Mouse (Mus musculus): Measurements from ENCODE around the gene Eva1c. TPM values are rescaled to one million over a fixed set of nuclear protein-coding genes. Genes with fewer than 3 reads are reported as not detected.

Gene Eva1c
- polyA plus RNA-seq, 1 experiment from 2014 or later: 0.52 TPM

GRCm38 (mm10) chr16:90856552-90857200 lies 30.2 kb downstream of the Eva1c start:
- H3K4me2 ChIP-seq (ENCODE audit: low read depth, low read length): no peak overlapping the region
- no peak for DNase-seq (ENCODE audit: low spot score)

DNA sequence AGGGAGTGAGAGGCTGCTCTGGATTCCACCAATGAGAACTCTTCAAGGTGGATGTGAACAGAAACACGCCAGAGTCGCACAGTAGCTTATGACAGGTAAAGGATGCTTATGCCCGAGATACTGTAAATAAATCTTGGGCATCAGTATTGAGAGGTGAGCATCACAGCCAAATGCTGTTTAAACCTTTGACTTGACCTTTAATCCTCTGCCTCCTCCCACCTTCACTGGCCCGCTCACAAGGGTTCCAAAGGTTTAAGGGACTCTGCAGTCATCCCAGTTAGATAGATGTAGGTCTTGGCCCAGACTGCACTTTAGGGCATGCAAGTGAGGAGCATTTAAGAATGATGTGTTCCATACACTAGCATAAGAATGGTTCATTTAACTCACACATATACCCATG lies 31.7 kb downstream of the Eva1c start:
- no peaks in the 10 kb centered on the region for H3K36me3 ChIP-seq (replicated peaks; ENCODE audit: control insufficient read depth, insufficient read depth, low read depth, low read length)
- DNase-seq (ENCODE audit: low spot score): no peak
- H3K4me2 ChIP-seq (ENCODE audit: low read depth, low read length): no peak overlapping the region
- no peak overlapping the region for H3K9ac ChIP-seq (replicated peaks; ENCODE audit: low read length)
- no peak overlapping the region for H3K4me3 ChIP-seq (ENCODE audit: low read depth, low read length)
- H3K4me1 ChIP-seq (ENCODE audit: control insufficient read depth, insufficient read depth, low read length): no peaks in the 10 kb centered on the region
- ATAC-seq (replicated peaks; ENCODE audit: insufficient number of reproducible peaks, low FRiP score, low TSS enrichment, low read depth): no peak
- no peaks in the 10 kb centered on the region for H3K27me3 ChIP-seq (ENCODE audit: control insufficient read depth, insufficient read depth, low read length)
- H3K27ac ChIP-seq (replicated peaks; ENCODE audit: low read depth, low read length): no peak overlapping the region
- no peaks in the 10 kb centered on the region for H3K9me3 ChIP-seq (replicated peaks; ENCODE audit: control insufficient read depth, low read length)
- WGBS: 77% methylated on average over 4 of the region's 4 CpGs

More at GRCm38 (mm10) chr16:90856552-90857200, 30.2 kb downstream of the Eva1c start:
- H3K27ac ChIP-seq (replicated peaks; ENCODE audit: low read depth, low read length): no peak overlapping the region
- WGBS: 94% methylated on average over 6 of the region's 6 CpGs
- H3K4me1 ChIP-seq (ENCODE audit: control insufficient read depth, insufficient read depth, low read length): no peaks in the 10 kb centered on the region; the same call in 1 of the 2 replicates
- ATAC-seq (replicated peaks; ENCODE audit: insufficient number of reproducible peaks, low FRiP score, low TSS enrichment, low read depth): no peak
- H3K9ac ChIP-seq (replicated peaks; ENCODE audit: low read length): no peak overlapping the region
- no peaks in the 10 kb centered on the region for H3K36me3 ChIP-seq (replicated peaks; ENCODE audit: control insufficient read depth, insufficient read depth, low read depth, low read length)
- no peaks in the 10 kb centered on the region for H3K27me3 ChIP-seq (ENCODE audit: control insufficient read depth, insufficient read depth, low read length)
- no peak overlapping the region for H3K4me3 ChIP-seq (ENCODE audit: low read depth, low read length)
- H3K9me3 ChIP-seq (replicated peaks; ENCODE audit: control insufficient read depth, low read length): no peaks in the 10 kb centered on the region

DNA sequence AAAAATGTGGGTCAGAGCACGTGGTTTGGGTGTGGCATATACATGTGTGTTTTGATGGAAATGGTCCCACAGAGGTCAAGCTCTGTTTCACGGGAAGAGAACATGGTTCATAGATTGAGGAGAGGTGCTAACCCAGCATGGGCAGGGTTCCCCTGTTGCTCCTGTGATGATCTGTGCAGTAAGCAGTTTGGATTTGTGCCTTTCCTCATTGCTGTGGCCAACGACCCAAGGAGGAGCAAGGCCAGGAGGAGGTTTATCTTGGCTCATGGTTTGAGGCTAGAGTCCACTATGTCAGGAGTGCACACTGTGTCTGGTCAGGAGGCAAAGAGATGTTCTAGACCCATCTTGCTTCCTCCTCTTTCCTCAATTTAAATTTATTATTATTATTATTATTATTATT lies 36.5 kb downstream of the Eva1c start:
- no peaks in the 10 kb centered on the region for H3K9me3 ChIP-seq (replicated peaks; ENCODE audit: control insufficient read depth, low read length)

GRCm38 (mm10) chr16:90863468-90864046 lies 37.0 kb downstream of the Eva1c start:
- WGBS: 83% methylated on average over 10 of the region's 10 CpGs
- no peaks in the 10 kb centered on the region for H3K9me3 ChIP-seq (replicated peaks; ENCODE audit: control insufficient read depth, low read length)
- H3K27ac ChIP-seq (replicated peaks; ENCODE audit: low read depth, low read length): no peak overlapping the region
- H3K4me3 ChIP-seq (ENCODE audit: low read depth, low read length): no peak overlapping the region
- H3K4me1 ChIP-seq (ENCODE audit: control insufficient read depth, insufficient read depth, low read length): no peaks in the 10 kb centered on the region
- H3K27me3 ChIP-seq (ENCODE audit: control insufficient read depth, insufficient read depth, low read length): no peaks in the 10 kb centered on the region
- no peak overlapping the region for H3K4me2 ChIP-seq (ENCODE audit: low read depth, low read length)
- ATAC-seq (replicated peaks; ENCODE audit: insufficient number of reproducible peaks, low FRiP score, low TSS enrichment, low read depth): no peak
- no peak for DNase-seq (ENCODE audit: low spot score)
- no peak overlapping the region for H3K9ac ChIP-seq (replicated peaks; ENCODE audit: low read length)
- no peaks in the 10 kb centered on the region for H3K36me3 ChIP-seq (replicated peaks; ENCODE audit: control insufficient read depth, insufficient read depth, low read depth, low read length)

More for the DNA sequence above, 36.5 kb downstream of the Eva1c start:
- H3K27me3 ChIP-seq (ENCODE audit: control insufficient read depth, insufficient read depth, low read length): no peaks in the 10 kb centered on the region
- H3K4me3 ChIP-seq (ENCODE audit: low read depth, low read length): no peak overlapping the region
- H3K4me2 ChIP-seq (ENCODE audit: low read depth, low read length): no peak overlapping the region
- no peak for ATAC-seq (replicated peaks; ENCODE audit: insufficient number of reproducible peaks, low FRiP score, low TSS enrichment, low read depth)
- no peak for DNase-seq (ENCODE audit: low spot score)
- WGBS: 91% methylated on average over 3 of the region's 3 CpGs
- no peak overlapping the region for H3K9ac ChIP-seq (replicated peaks; ENCODE audit: low read length)
- no peaks in the 10 kb centered on the region for H3K36me3 ChIP-seq (replicated peaks; ENCODE audit: control insufficient read depth, insufficient read depth, low read depth, low read length)
- H3K4me1 ChIP-seq (ENCODE audit: control insufficient read depth, insufficient read depth, low read length): no peaks in the 10 kb centered on the region
- no peak overlapping the region for H3K27ac ChIP-seq (replicated peaks; ENCODE audit: low read depth, low read length)

- no peak overlapping the region for H3K27ac ChIP-seq (replicated peaks; ENCODE audit: low read depth, low read length)
- no peaks in the 10 kb centered on the region for H3K9me3 ChIP-seq (replicated peaks; ENCODE audit: control insufficient read depth, low read length)
- no peak overlapping the region for H3K4me3 ChIP-seq (ENCODE audit: low read depth, low read length)
- ATAC-seq (replicated peaks; ENCODE audit: insufficient number of reproducible peaks, low FRiP score, low TSS enrichment, low read depth) (no peak), DNase-seq (ENCODE audit: low spot score) (no peak)
- H3K27me3 ChIP-seq (ENCODE audit: control insufficient read depth, insufficient read depth, low read length): no peaks in the 10 kb centered on the region
- 70% methylated on average over 7 of the region's 7 CpGs for WGBS
- no peak overlapping the region for H3K9ac ChIP-seq (replicated peaks; ENCODE audit: low read length)
- H3K36me3 ChIP-seq (replicated peaks; ENCODE audit: control insufficient read depth, insufficient read depth, low read depth, low read length): no peaks in the 10 kb centered on the region
- H3K4me2 ChIP-seq (ENCODE audit: low read depth, low read length): no peak overlapping the region
- H3K4me1 ChIP-seq (ENCODE audit: control insufficient read depth, insufficient read depth, low read length): no peaks in the 10 kb centered on the region
These were observed 38.2 kb downstream of the Eva1c start for GRCm38 (mm10) chr16:90864693-90865092.

DNA sequence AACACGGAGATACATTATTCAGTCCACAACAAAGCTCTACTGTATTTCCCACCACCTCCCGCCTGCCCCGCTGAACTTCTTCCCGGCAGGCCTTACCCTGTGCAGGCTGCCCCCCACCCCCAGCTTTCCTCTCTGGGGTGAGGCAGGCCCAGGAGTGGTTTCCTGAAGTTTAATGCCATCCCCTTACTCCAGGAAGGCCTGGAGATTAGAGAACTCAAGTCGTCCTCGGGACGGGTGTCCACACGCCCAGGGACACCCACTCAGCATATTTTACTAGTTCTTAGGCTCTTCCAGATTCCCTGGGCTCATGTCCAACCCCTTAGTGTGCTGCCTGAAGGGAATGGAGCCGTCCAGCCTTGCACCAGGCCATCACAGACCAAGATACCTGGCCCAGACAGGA lies 39.1 kb downstream of the Eva1c start:
- Histone ChIP-seq H3K4me2 (ENCODE audit: low read depth, low read length) (no peak overlapping the region), H3K9ac (replicated peaks; ENCODE audit: low read length) (no peak overlapping the region), H3K27me3 (ENCODE audit: control insufficient read depth, insufficient read depth, low read length) (no peaks in the 10 kb centered on the region), H3K9me3 (replicated peaks; ENCODE audit: control insufficient read depth, low read length) (no peaks in the 10 kb centered on the region), H3K4me1 (ENCODE audit: control insufficient read depth, insufficient read depth, low read length) (no peaks in the 10 kb centered on the region), H3K4me3 (ENCODE audit: low read depth, low read length) (no peak overlapping the region), H3K36me3 (replicated peaks; ENCODE audit: control insufficient read depth, insufficient read depth, low read depth, low read length) (no peaks in the 10 kb centered on the region), H3K27ac (replicated peaks; ENCODE audit: low read depth, low read length) (no peak overlapping the region)
- 57% methylated on average over 9 of the region's 9 CpGs for WGBS
- ATAC-seq (replicated peaks; ENCODE audit: insufficient number of reproducible peaks, low FRiP score, low TSS enrichment, low read depth): no peak
- no peak for DNase-seq (ENCODE audit: low spot score)

DNA sequence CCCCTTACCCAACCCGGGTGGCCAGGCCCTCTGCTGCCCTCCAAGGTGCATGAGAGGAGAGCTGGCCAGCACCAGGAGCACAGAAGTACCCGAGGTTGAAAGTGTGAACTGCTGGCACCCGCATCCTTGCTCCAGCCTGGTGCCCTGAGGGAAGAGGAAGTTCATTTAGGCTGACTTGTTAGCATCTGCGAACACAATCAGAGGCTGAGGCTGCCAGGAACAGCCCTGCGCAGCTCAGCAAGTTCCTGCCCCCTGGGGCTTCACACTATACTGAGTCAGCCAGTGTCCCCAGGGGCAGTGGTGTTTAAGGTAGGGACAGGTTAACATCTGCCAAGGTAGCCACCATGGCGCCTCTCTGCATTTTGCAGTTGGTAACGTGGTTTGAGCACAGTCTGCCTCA lies 41.6 kb downstream of the Eva1c start:
- H3K9me3 ChIP-seq (replicated peaks; ENCODE audit: control insufficient read depth, low read length): no peaks in the 10 kb centered on the region
- no peak overlapping the region for H3K9ac ChIP-seq (replicated peaks; ENCODE audit: low read length)
- no peak overlapping the region for H3K27ac ChIP-seq (replicated peaks; ENCODE audit: low read depth, low read length)
- no peaks in the 10 kb centered on the region for H3K4me1 ChIP-seq (ENCODE audit: control insufficient read depth, insufficient read depth, low read length)
- no peak overlapping the region for H3K4me3 ChIP-seq (ENCODE audit: low read depth, low read length)
- H3K36me3 ChIP-seq (replicated peaks; ENCODE audit: control insufficient read depth, insufficient read depth, low read depth, low read length): no peaks in the 10 kb centered on the region
- no peaks in the 10 kb centered on the region for H3K27me3 ChIP-seq (ENCODE audit: control insufficient read depth, insufficient read depth, low read length)
- no peak for ATAC-seq (replicated peaks; ENCODE audit: insufficient number of reproducible peaks, low FRiP score, low TSS enrichment, low read depth)
- no peak overlapping the region for H3K4me2 ChIP-seq (ENCODE audit: low read depth, low read length)
- no peak for DNase-seq (ENCODE audit: low spot score)
- 12% methylated on average over 7 of the region's 7 CpGs for WGBS

- Histone ChIP-seq H3K27me3 (ENCODE audit: control insufficient read depth, insufficient read depth, low read length) (no peaks in the 10 kb centered on the region), H3K27ac (replicated peaks; ENCODE audit: low read depth, low read length) (no peak overlapping the region), H3K4me1 (ENCODE audit: control insufficient read depth, insufficient read depth, low read length) (no peaks in the 10 kb centered on the region), H3K9me3 (replicated peaks; ENCODE audit: control insufficient read depth, low read length) (no peaks in the 10 kb centered on the region), H3K9ac (replicated peaks; ENCODE audit: low read length) (no peak overlapping the region), H3K36me3 (replicated peaks; ENCODE audit: control insufficient read depth, insufficient read depth, low read depth, low read length) (no peaks in the 10 kb centered on the region), H3K4me3 (ENCODE audit: low read depth, low read length) (no peak overlapping the region), H3K4me2 (ENCODE audit: low read depth, low read length) (no peak overlapping the region)
- 90% methylated on average over 4 of the region's 4 CpGs for WGBS
- ATAC-seq (replicated peaks; ENCODE audit: insufficient number of reproducible peaks, low FRiP score, low TSS enrichment, low read depth) (no peak), DNase-seq (ENCODE audit: low spot score) (no peak)
These were observed 42.8 kb downstream of the Eva1c start for GRCm38 (mm10) chr16:90869361-90869760.
